Mouse (Mus musculus): Measurements from ENCODE around the gene Macrod2.

DNA sequence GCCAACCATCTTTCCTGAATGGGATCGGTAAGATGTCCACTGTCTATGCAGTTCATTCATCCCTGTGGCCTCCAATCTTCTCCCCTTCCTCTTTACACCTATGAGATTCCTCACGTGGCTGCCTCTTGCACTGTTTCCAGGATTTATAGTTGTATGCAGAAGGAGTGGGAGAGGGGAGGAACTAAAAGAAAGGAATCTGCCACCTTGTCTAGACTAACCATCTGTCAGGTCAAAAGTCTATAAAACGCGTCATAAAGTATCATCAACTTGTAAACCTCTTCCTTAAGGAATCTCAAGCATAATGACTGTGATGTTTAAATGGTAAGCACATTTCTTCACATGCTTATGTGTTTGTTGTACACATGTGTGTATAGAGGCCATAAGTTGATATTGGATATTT, 416.6 kb downstream of the Macrod2 start:
- TF ChIP-seq CTCF (IDR thresholded peaks at IDR 0.05; ENCODE audit: low read depth) = no peak
- TF ChIP-seq EP300 (IDR thresholded peaks at IDR 0.05; ENCODE audit: low read depth) = no peak
